Mouse (Mus musculus): ENCODE data around the gene Npm1. TPM values are rescaled to one million over a fixed set of nuclear protein-coding genes. Genes with fewer than 3 reads are reported as not detected.

The Npm1 gene
- total RNA-seq (2021), result 100 to 1,000 TPM; 151 to 158 TPM
- long read RNA-seq, experiment 1, transcript Npm1-201 (11 exons, 1,633 nt), result major isoform, 54 of 62 reads
- long read RNA-seq, experiment 1, partial matches to known transcripts, result 4 of 62 reads
- long read RNA-seq, experiment 1, other reads (novel, unspliced or antisense), result 1 of 62 reads
- long read RNA-seq, experiment 2, transcript Npm1-201 (11 exons, 1,633 nt), result major isoform, 49 of 55 reads
- long read RNA-seq, experiment 2, partial matches to known transcripts, result 2 of 55 reads
- long read RNA-seq, experiment 2, other reads (novel, unspliced or antisense), result 0 of 55 reads

DNA sequence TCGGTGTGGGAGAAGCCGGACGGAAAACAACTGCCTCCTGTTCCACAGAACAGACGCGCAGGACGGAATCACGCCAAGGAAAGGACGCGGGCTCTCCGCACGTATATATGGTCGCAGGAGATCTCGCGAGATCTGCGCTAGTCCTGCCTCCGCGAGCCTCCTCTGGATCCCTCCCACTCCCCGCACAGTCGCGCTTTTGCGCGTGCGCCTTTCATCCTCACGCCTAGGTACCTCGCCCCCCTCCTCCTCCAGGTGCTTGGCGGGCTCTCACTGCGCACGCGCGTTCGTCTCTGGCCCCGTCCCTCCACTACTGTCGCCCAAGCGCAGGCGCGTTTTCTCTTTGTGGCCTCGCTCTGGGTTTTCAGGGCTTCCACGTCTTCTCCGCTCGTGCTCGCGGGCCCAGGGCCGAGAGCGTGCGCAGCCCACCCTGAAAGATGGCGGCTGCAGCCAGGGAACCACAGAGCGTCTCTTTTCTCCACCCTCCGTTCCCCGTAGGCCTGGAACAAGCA, at the start of gene Npm1:
Gene Npm1 (minus strand): TSS at position 209 of the 509 bp plus-strand sequence.
- DNase-seq, result peak; percentile 99 to 100

DNA sequence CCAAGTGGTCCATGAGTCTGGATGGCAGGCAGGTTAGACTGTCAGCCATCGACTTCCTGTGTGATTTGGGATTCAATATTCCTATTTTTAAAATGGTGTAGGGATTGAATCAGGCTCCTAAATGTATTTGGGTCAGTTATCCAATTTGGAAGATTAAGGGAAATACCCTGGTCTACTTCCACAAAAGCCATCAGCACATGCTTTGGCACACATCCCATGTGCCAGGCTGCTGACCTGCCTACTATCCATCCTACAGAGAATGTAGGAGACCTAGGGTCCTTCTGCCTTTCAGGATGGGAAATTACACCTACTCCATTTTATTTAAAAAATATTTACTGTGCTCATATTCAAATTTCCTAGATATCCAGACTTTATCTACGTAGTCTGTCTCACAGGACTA, 44.4 kb upstream of the Npm1 start:
- DNase-seq, result no peak

DNA sequence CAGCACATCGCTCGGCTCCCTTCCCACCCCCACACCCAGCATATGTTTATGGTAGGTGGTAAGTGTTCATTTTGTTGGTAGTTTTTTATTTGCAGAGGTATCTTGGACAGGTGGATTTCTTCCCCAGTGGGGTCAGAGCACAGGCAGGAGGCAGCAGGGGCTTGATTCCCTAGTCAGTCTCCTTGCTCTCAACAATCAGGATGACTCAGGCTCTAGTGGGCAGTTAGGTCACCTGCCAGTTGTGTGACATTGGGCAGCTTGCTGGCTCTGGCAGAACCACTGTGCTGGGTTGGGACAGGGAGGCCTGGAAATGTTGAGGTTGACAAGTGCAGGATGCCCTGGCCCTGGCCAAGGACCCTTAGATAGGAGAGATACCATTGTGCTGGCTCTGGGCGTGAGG, 42.0 kb upstream of the Npm1 start:
- no peak for DNase-seq

DNA sequence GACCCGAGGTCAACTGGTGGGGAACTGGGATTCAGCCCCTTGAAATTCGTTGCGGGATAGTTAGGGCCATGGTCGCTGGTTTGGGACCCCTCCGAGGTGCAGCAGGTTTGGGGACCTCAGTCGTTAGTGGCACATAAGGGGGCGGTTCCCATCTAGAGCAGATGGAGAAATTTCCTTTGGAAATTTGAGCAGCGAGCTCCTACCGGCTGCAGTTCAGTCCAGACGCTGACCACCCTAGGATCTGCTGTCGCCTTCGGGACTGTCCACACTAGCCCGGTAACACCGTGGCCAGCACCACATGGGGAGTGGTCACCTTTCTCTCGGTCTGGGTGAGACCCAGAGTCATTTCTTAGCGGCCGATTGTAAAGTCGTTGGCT, 41.3 kb upstream of the Npm1 start:
- peak in 1 of 2 experiments; percentile 38 for DNase-seq

DNA sequence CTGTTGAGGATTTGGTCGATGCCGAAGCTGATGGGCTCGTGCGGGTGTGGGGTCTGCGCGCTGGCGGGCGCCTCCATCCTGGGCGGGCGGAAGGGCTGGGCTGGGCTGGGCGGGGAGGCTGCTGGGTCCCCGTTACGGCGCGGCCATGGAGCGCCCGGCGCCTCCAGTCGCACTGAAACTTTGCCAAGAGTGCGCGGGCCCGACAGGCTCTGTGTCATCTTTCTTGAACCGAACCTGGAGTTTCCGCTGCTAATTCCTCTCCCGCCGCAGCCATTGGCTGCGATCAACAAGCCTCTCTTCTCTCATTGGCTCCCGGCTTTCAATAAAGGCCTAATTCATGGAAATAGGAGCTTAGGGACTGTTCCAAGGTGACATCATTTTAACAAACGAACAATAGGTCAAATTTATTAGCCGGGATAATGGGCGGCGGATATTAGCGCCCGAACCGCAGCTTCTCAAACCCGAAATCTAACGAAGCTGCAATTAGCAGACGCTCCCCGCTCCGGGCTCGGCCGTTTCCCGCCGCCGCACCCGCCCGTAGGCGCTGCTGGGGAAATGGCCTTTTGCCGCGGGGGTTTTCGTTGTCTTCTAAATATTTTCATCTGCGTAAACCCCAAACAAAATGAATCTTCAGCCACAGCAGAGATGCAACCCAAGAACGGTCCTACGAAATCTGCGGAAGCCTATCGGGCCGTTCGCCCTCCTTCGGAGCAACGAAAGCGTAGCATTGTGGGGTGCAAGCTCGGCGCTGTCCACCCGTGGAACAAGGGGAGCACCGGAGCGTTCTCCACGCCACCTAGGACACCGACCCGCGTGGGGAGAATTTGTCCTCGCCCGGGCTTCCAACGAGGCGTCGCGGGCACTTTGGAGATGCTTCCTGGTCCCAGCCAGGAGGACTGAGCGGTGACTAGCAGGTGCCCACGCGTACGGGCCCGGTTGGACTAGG, 40.6 kb upstream of the Npm1 start, which contains the start of gene Tlx3:
Gene Tlx3 (minus strand): TSS at position 207 of the 946 bp plus-strand sequence.
- peak in 1 of 2 experiments; percentile 60 for DNase-seq

DNA sequence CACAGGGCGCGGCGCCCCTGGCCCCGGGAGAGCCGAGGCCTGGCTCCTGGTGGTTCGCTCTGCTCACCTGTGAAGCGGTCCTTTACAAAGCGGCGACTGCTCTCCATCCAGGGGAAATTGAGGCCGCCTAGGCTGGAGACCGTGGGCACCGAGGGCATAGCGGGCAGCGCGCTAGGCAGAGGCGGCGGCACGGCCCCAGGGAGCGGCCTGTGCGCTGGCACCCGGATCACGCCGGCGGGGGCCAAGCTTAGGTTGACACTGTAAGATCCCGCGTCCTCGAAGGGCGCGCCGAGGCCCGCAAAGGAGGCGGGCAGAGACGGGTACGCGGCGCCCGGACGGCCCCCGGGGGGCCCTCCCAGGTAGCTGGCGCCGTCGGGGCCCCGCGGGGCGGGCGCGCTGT, 40.0 kb upstream of the Npm1 start:
- DNase-seq, result no peak

DNA sequence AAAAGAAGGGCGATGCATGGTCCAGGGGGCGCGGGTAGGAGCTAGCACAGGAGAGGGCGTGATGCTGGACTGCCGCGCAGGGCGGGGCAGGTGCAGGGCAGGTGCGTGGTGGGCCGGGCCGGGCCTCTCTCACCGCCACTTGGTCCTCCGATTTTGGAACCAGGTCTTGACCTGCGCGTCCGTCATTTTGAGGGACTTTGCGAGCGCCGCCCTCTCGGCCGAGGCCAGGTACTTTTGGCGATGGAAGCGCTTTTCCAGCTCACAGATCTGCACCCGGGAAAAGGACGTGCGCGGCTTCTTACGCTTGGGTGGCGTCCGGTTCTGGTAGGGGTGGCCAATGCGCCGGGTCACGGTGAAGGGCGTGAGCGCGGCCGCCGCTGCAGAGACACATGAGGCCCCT, 39.3 kb upstream of the Npm1 start:
- peak in 1 of 2 experiments; percentile 19 for DNase-seq

DNA sequence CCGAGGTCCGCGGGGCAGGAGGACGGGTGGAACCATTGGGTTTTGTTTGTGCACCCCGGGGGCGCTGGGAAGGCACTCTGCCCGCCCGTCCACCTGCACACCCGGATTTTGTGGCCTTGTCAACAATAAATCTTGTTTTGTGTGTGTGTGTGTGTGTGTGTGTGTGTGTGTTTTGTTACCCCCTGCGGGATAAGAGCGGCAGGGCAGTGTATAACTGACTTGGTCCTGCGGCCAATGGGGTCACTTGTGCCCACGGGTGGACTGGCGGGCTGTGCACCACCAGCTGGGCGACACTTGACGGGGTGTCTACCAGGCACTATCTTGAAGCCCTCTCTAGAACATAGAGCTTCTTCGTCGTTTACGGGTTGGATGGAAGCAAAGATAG, 38.6 kb upstream of the Npm1 start:
- peak in 1 of 2 experiments; percentile 25 for DNase-seq

DNA sequence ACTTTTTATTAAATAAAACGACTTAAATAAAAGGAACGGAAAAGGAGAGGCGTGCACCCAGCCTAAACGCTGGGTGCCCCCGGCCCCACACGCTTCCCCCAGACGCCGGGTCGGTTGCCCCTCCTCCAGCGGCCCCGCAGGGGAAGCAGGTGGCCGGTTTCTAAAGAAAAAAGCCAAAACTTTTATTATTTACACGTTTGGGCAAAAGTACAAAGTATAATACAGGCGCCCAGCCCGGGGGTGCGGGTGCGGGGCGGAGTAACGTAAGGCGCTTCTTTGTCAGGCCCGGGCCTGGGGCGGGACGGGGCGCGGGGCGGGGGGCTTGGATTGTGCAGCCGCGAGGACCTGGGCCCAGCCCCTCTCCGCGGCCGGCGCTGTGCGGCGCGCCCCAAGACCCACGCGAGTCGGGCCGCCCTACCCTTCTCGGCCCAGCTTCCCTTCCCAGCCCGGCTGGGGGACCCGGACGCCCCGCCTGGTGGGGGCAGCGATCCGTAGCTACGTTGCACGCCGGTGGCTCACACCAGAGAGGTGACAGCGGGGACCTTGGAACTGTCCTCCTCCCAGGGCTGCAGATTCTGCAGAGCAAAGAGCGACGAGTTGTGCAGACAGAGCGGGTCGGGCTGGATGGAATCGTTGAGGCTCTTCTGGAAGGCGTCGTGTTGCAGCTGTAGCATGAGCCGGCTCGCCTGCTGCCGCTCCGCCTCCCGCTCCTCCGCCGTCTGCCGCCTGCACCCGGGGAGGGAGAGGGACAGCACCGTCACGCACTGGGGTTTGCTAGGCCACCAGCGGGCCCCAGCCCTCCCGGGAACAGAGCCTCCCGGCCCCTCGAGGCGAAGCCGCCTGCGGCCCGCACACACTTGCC, 38.0 kb upstream of the Npm1 start:
- DNase-seq, result peak in 1 of 2 experiments; percentile 47

DNA sequence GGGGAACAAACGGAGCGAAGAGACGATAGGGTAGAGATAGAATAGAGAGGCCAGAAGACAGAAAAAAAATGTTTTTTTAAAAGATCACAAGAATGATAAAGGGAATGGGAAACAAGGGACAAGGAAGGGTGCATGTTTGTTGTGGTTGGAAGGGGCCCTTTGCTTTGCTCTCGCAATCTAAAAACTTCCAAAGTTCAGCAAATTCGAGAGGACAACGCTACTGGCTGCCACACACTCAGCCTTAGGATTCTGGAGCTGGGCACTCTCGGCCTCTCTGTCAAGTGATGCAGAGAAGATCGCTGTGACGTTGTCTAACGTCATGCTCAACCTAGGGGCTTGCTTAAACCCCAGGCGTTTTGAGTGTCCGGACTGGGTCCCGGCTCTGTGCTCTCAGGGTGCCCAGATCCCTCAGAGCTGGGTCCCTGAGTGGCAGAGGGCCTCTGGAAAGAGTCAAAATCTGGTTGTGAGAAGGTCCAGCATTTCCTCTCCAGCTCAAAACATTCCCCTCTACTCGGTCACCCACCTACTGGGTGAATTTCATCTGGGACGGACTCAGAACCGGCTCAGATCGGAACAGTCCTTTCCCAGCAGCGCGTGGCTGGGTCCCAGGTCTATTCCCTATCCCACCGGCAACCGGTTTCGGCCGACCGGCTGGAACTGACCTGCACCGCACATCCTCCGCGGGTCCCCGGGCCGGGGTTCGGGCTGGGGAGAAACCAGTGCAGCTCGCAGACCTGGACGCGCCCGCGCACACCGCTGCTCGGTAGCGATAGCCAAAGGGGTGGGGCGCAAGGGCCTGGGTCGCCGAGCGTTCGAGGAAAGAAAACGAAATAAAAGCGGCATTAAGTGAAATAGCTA, 37.1 kb upstream of the Npm1 start:
- peak in 1 of 2 experiments; percentile 36 for DNase-seq

DNA sequence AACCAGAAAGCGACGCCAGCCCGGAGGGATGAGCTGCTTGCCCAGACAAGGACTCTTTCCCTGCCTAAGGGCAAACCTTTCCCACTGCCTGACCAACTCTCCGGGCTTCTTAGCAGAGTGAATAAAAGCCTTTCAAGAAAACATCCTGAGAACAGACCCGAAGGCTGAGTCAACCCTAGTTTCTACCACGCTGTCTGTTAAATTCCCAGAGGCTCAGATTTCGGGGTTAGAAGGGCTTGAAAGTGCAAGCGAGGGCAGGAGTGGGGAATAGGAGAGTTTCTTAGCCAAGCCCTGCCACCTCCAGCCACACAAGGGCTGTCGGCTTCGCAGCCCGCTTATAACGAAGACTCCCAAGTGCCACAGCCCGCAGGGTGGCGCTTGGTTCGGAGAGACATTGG, 36.1 kb upstream of the Npm1 start:
- peak in 1 of 2 experiments; percentile 21 for DNase-seq

DNA sequence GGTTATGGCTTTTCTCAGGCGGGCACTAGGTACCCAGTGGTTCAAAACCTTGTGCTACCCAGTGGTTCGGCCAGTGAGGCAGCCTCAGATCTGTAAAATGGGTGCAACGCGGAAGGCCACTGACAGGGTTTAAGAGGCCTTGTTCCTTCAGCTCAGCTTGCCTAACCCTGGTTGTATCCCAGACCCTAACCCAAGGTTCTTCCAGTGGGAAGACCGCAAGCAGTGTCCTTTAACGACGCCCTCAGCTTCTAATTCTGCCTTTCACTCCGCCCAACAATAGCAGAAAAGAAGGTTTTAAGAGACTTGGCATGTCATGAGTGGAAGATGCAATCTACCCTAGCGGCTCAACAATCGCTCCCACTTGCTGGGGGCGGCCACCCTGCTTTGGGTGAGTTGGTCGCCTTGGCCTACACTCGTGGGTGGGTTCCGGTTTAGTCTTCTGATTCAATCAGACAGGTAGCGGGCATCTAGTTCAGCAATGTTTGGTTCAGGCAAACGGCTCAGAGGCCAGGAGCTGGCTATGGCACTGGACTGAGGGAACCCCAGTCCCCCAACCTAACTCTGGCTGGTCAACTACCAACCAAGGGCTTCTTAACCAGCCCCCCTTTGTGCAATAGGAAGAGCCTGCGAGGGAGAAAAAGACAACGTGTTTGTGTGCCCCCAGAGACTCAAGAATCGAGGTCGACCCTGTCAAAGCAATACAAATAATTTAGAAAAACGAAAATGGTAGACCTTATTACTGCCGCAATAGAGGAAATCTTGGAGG, 35.5 kb upstream of the Npm1 start:
- no peak for DNase-seq

DNA sequence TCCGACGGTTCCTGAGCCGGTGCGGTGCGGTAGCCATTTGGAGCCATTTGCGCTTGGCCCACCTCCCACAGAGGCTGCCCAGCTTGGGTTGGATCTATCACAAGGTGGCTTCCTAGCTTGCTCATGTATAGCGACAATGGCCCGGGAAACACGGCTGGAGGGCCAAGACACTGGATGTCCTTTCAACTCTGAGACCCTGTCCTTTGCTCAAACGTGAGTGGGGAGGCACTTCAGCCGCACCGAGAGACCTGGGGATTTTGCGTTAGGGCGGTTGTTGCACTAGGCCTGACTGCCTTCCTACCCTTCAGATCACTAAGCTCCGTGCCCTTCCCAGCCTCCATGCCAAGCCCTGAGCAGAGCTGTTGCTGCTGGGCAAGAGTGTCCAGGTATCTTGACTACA, 34.7 kb upstream of the Npm1 start:
- no peak for DNase-seq

DNA sequence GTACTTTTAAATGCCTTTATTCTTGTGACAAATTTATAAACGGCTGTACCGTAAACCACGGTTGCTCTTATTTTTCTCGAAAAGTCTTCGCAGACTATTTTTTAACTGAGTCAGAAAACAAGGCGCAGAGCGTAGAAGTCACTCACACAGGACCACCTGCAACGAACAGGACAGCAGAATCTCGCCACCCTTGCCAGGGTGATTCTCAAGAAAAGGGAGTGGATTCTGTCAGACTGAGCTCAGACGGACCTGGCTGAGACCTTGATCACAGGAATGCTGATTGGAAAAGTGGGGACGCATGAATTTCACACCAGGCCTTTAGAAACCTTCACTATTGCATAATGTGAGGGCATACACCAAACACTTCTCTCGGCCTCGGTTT, 34.1 kb upstream of the Npm1 start:
- no peak for DNase-seq

DNA sequence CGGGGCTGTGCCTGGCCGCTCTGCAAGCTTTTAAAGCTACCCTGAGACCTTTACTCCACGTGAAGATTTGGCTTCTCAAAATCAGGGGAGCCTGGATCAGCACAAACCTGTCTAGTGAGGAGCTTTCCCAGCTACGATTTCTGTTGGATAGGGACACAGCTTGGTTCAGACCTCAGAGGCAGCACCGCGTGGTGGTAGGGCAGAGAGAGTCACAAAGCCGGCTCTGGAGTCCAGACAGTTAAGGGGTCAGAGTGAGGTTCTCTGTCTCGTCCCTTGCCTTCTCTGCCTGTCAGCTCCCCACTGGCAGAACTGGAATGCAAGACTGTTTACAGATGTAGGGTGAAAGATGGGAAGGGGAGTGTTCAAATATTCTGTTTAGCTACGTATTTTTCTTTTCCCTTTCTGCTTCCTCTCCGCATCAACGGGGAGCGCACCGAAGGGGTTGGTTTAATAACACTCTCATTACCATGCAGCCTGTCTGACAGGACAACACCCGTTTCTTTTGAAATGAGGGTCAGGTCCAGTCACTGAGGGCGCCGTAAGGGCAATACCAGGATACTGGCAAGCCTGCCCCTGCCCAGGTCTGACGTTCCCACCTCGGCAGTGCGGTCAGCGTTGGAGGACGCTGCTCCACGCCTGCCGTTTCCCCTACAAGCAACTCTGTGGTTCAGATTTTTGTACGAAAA, 33.6 kb upstream of the Npm1 start:
- no peak for DNase-seq

DNA sequence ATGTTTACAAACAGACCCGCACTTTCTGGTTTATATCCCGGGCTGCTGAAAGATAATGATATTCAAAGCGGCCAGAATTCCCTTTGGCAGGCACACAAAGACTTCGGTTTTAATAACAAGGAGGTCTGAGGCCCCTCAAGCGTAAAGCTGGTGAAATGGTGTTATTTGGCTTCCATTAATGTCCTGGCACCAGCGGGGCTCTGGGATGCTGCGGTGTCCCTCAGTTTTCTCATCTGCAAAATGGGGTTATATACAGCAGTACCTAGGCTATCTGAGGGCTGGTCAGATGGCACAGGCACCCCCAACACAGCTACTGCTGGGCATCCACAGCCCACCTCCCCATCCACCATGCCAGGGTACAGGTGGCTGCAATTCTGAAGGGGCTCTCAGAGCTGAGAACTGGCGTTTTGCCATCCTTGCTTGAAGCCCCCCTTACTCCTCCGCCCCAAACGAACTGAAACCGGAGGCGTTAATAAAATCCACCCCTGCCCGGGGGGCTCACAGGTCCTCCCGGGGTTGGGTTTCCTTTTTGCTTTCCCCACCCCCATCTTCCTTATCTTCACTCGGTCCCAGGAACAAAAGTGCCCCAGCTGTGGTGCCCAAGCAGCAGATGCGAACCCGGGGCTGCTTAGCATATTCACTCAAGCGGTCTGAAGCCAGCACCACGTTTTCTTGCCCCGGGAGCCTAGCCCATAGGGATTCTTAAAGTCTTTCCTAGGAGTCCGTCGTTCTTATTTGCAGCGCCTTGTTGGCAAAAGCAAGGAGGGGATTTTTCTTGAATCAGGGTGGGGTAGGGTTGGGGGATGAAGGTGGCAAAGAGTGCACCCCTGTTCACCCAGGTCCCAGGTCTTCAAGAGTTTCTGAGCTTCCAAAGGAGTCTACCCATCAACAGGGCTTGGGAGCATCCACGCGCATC, 32.8 kb upstream of the Npm1 start:
- DNase-seq, result no peak

DNA sequence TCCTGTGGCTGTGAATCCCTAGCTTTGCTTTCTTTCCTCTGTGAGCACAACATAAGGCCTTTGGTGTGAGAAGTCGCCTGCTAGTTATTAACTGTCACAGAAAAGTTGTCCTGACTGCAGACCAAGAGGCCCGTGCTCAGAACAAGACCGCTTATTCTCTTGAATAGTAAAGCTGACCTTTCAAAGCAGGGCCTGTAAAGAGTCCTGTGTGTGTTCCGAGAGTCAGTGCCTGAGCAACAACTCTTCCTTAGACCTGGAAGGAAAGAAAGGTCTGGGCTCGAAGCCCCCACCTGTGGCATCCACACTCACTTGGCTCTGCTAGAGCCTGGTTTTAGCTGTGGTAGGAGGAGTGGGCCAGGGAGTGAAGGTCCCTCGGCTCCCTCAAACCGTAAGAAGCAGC, 32.1 kb upstream of the Npm1 start:
- no peak for DNase-seq

DNA sequence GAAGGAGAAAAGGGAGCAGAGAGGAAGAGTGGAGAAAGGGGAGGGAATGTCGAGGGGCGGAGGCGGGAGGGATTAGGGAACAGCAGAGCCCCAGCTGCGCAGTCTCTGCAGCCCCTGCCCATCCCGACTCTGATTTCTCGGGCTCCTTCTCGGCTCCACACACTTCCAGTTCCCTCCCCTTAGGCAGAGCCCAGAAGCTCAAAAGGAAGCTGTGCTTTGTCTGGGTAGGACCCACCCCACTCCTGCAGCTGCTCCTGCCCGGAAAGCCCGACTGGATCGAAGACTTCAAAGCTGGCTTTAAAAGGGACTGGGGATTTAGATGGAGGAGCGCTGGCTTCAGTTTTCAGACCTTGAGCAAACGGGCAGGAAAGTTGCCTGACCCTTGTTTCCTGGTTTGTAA, 30.7 kb upstream of the Npm1 start:
- no peak for DNase-seq

DNA sequence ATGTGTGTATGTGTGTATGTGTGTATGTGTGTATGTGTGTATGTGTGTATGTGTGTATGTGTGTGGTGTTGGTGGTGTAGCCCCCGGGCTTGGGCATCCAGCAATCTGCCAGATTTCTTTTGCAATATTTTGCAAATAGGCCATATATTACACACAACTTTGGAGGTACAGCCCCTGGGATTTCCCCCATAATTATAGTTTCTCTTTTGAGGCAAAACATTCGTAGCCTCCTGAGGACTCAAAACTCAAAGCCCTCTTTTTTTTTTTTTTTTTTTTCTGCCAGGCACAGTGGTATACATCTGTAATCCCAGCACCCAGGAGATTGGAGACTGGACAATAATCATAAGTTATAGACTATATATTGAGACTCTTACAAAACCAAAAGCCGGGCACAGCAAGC, 18.8 kb upstream of the Npm1 start:
- no peak for DNase-seq
